Mouse (Mus musculus) hindbrain, embryonic 14.5 days (tissue): ENCODE measurements at regions not wholly inside any gene's neighbourhood (a gene's known extent, or its start where the extent isn't known, plus 50 kb on each side); places are given as distances from the start of the nearest gene placed in this dataset.

ENCODE experiments used
- ATAC-seq: fragments of 200-750 bp; cut with Nextera tagmentation; 2 replicates; pipeline ENCODE4 v1.8.0; 2017; ENCODE audit warnings: moderate number of reproducible peaks, mild to moderate bottlenecking, moderate TSS enrichment, moderate library complexity; ENCODE audit not compliant: low FRiP score
- DNase-seq: peaks from one replicate; pipeline ENCODE4 v3.0.0-alpha.2; 2015; ENCODE audit warnings: low spot score
- H3K27ac ChIP-seq: fragments of 300-500 bp; sonication (generic); 2 replicates; pipeline ENCODE4 v1.5.1; 2014; ENCODE audit warnings: mild to moderate bottlenecking, moderate library complexity
- H3K27me3 ChIP-seq: fragments of 300-500 bp; sonication (generic); 2 replicates; pipeline ENCODE4 v1.6.1; 2014; ENCODE audit warnings: mild to moderate bottlenecking, low read length, mixed read lengths; ENCODE audit not compliant: control insufficient read depth, insufficient read depth
- H3K36me3 ChIP-seq: fragments of 300-500 bp; sonication (generic); replicated peaks from 2 replicates; pipeline ENCODE4 v1.6.1; 2014; ENCODE audit not compliant: control insufficient read depth, insufficient read depth
- H3K4me1 ChIP-seq: fragments of 300-500 bp; sonication (generic); replicated peaks from 2 replicates; pipeline ENCODE4 v1.6.1; 2014; ENCODE audit warnings: antibody characterized with exemption, low read length, mixed read lengths; ENCODE audit not compliant: control insufficient read depth, insufficient read depth
- H3K4me2 ChIP-seq: fragments of 300-500 bp; sonication (generic); replicated peaks from 2 replicates; pipeline ENCODE4 v1.6.1; 2014; ENCODE audit warnings: mild to moderate bottlenecking, moderate library complexity
- H3K4me3 ChIP-seq: fragments of 300-500 bp; sonication (generic); replicated peaks from 2 replicates; pipeline ENCODE4 v1.5.1; 2014; ENCODE audit warnings: mild to moderate bottlenecking, low read length
- H3K9ac ChIP-seq: fragments of 300-500 bp; sonication (generic); 2 replicates; pipeline ENCODE4 v1.6.1; 2014
- H3K9me3 ChIP-seq: fragments of 300-500 bp; sonication (generic); 2 replicates; pipeline ENCODE4 v1.6.1; 2016; ENCODE audit warnings: low read length; ENCODE audit not compliant: control insufficient read depth
- WGBS: fragments of 180-500 bp; shearing (Covaris S2); extraction: QIAGEN DNeasy Blood & Tissue Kit; methylation state at CpG from one replicate; pipeline ENCODE4 v1.1.7; 2014; 5-methylcytosine and 5-hydroxymethylcytosine counted together

- Histone ChIP-seq H3K4me1 (no peaks in the 10 kb centered on the region), H3K4me3 (no peak overlapping the region), H3K9me3 (no peaks in the 10 kb centered on the region), H3K27me3 (no peaks in the 10 kb centered on the region), H3K9ac (no peak overlapping the region), H3K4me2 (no peak overlapping the region), H3K27ac (no peak overlapping the region), H3K36me3 (no peaks in the 10 kb centered on the region)
- 92% methylated on average over 3 of the region's 3 CpGs for WGBS
- ATAC-seq (no peak), DNase-seq (no peak)
These were observed 66.0 kb downstream of the Cops8 start for GRCm38 (mm10) chr1:90668787-90669186.

- H3K27ac ChIP-seq, result no peak overlapping the region
- no peak overlapping the region for H3K4me2 ChIP-seq
- ATAC-seq (no peak), DNase-seq (no peak)
- no peaks in the 10 kb centered on the region for H3K4me1 ChIP-seq
- 100% methylated on average over 1 of the region's 1 CpGs for WGBS
- no peak overlapping the region for H3K4me3 ChIP-seq
- H3K9ac ChIP-seq, result no peak overlapping the region
- H3K9me3 ChIP-seq, result no peaks in the 10 kb centered on the region
- no peaks in the 10 kb centered on the region for H3K27me3 ChIP-seq
- H3K36me3 ChIP-seq, result no peaks in the 10 kb centered on the region
These were observed 66.5 kb downstream of the Cops8 start for GRCm38 (mm10) chr1:90669237-90669636.

- no peak for DNase-seq
- Histone ChIP-seq H3K9ac (no peak overlapping the region), H3K27ac (no peak overlapping the region), H3K9me3 (no peaks in the 10 kb centered on the region), H3K4me1 (no peaks in the 10 kb centered on the region), H3K36me3 (no peaks in the 10 kb centered on the region), H3K27me3 (no peaks in the 10 kb centered on the region), H3K4me3 (no peak overlapping the region), H3K4me2 (no peak overlapping the region)
- 87% methylated on average over 3 of the region's 3 CpGs for whole genome bisulfite sequencing
- ATAC-seq, result no peak
These were observed 67.6 kb downstream of the Cops8 start for GRCm38 (mm10) chr1:90670346-90670745.

GRCm38 (mm10) chr1:90673751-90674150 lies 71.0 kb downstream of the Cops8 start:
- H3K27ac ChIP-seq, result no peak overlapping the region
- H3K9ac ChIP-seq, result no peak overlapping the region
- no peaks in the 10 kb centered on the region for H3K27me3 ChIP-seq
- no peaks in the 10 kb centered on the region for H3K9me3 ChIP-seq
- 94% methylated on average over 2 of the region's 2 CpGs for WGBS
- no peaks in the 10 kb centered on the region for H3K36me3 ChIP-seq
- no peaks in the 10 kb centered on the region for H3K4me1 ChIP-seq
- H3K4me3 ChIP-seq, result no peak overlapping the region
- no peak for DNase-seq
- H3K4me2 ChIP-seq, result no peak overlapping the region
- no peak for ATAC-seq

- Histone ChIP-seq H3K36me3 (no peaks in the 10 kb centered on the region), H3K9me3 (no peaks in the 10 kb centered on the region), H3K4me1 (no peaks in the 10 kb centered on the region), H3K27ac (no peak overlapping the region), H3K9ac (no peak overlapping the region), H3K4me3 (no peak overlapping the region), H3K4me2 (no peak overlapping the region), H3K27me3 (no peaks in the 10 kb centered on the region)
- WGBS, result 57% methylated on average over 9 of the region's 9 CpGs
- ATAC-seq (no peak), DNase-seq (peak; percentile 50)
These were observed 73.6 kb downstream of the Cops8 start for GRCm38 (mm10) chr1:90676192-90677006.

- Histone ChIP-seq H3K36me3 (no peaks in the 10 kb centered on the region), H3K9me3 (no peaks in the 10 kb centered on the region), H3K4me1 (no peaks in the 10 kb centered on the region), H3K4me3 (no peak overlapping the region), H3K27me3 (no peaks in the 10 kb centered on the region), H3K27ac (no peak overlapping the region), H3K4me2 (no peak overlapping the region), H3K9ac (no peak overlapping the region)
- DNase-seq (no peak), ATAC-seq (no peak)
These were observed 74.4 kb downstream of the Cops8 start for GRCm38 (mm10) chr1:90677188-90677587.

- ATAC-seq (no peak), DNase-seq (no peak)
- no peaks in the 10 kb centered on the region for H3K4me1 ChIP-seq
- H3K9ac ChIP-seq, result no peak overlapping the region
- no peaks in the 10 kb centered on the region for H3K36me3 ChIP-seq
- H3K9me3 ChIP-seq, result no peaks in the 10 kb centered on the region
- H3K27me3 ChIP-seq, result no peaks in the 10 kb centered on the region
- no peak overlapping the region for H3K4me2 ChIP-seq
- H3K4me3 ChIP-seq, result no peak overlapping the region
- 50% methylated on average over 1 of the region's 1 CpGs for WGBS
- no peak overlapping the region for H3K27ac ChIP-seq
These were observed 74.9 kb downstream of the Cops8 start for GRCm38 (mm10) chr1:90677651-90678201.

- Histone ChIP-seq H3K9ac (no peak overlapping the region), H3K27me3 (no peaks in the 10 kb centered on the region), H3K4me2 (no peak overlapping the region), H3K36me3 (no peaks in the 10 kb centered on the region), H3K27ac (no peak overlapping the region), H3K4me3 (no peak overlapping the region), H3K4me1 (no peaks in the 10 kb centered on the region), H3K9me3 (no peaks in the 10 kb centered on the region)
- DNase-seq, result no peak
- ATAC-seq, result no peak
- WGBS, result 81% methylated on average over 2 of the region's 2 CpGs
These were observed 75.6 kb downstream of the Cops8 start for GRCm38 (mm10) chr1:90678416-90678815.

- no peaks in the 10 kb centered on the region for H3K9me3 ChIP-seq
- H3K9ac ChIP-seq, result no peak overlapping the region
- no peak overlapping the region for H3K4me2 ChIP-seq
- DNase-seq, result no peak
- 60% methylated on average over 5 of the region's 5 CpGs for WGBS
- H3K4me1 ChIP-seq, result no peaks in the 10 kb centered on the region
- no peaks in the 10 kb centered on the region for H3K36me3 ChIP-seq
- H3K4me3 ChIP-seq, result no peak overlapping the region
- H3K27me3 ChIP-seq, result no peaks in the 10 kb centered on the region
- H3K27ac ChIP-seq, result no peak overlapping the region
- ATAC-seq, result no peak
These were observed 85.3 kb downstream of the Cops8 start for GRCm38 (mm10) chr1:90688086-90688485.
